Mouse (Mus musculus): ENCODE results near the gene Pax5.

DNA sequence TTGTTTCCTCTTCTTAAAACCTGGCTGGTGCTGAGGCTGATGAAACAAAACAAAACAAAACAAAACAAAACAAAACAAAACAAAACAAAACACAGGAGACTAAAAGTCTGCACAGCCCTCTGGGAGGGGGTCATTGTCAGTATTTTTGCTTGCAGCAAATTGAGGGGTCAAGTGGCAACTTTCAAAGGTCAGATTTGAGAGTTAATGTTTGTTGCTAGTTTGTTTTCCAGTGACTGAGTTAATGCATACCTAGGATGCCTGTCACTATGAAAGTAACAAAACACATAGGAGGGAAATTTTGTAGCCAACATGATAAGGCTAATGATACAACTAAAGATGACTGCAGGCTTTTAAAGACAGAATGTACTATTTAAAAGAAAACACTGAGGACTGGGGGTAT lies 13.6 kb downstream of the Pax5 start:
- no peak for TF ChIP-seq CTCF (IDR thresholded peaks at IDR 0.05; ENCODE audit: borderline replicate concordance, insufficient read depth, low read length)
- no peak for TF ChIP-seq POLR2A (IDR thresholded peaks at IDR 0.05; ENCODE audit: low read depth, low read length)

All from embryonic fibroblast, embryonic 13.5 days (primary cell).